Mouse (Mus musculus): Measurements from ENCODE around the gene Wdr12. TPM values are rescaled to one million over a fixed set of nuclear protein-coding genes. Genes with fewer than 3 reads are reported as not detected.

Wdr12 gene
- polyA plus RNA-seq, 1 experiment from 2014 or later, result 58.4 TPM

Other genes with a start within 250 kb of the Wdr12 start
- gene Fam117b, start 185.6 kb downstream of the Wdr12 start, polyA plus RNA-seq (2015; fragmentation: Nextera tagmentation; extraction: Ambion mirVana), result 8.0 and 8.3 TPM in 2 replicates
- gene Ica1l, start 55.5 kb downstream of the Wdr12 start, polyA plus RNA-seq (2015; fragmentation: Nextera tagmentation; extraction: Ambion mirVana), result 0.69 and 0.91 TPM in 2 replicates
- 5.1 and 6.5 TPM in 2 replicates for gene Carf, start 398 bp downstream of the Wdr12 start, polyA plus RNA-seq (2015; fragmentation: Nextera tagmentation; extraction: Ambion mirVana)
- 6.4 and 9.2 TPM in 2 replicates for gene Nbeal1, start 82.0 kb upstream of the Wdr12 start, polyA plus RNA-seq (2015; fragmentation: Nextera tagmentation; extraction: Ambion mirVana)
- 20.8 and 30.8 TPM in 2 replicates for gene Cyp20a1, start 244.7 kb upstream of the Wdr12 start, polyA plus RNA-seq (2015; fragmentation: Nextera tagmentation; extraction: Ambion mirVana)